Mouse (Mus musculus): ENCODE data around the gene Gm2007. TPM values are rescaled to one million over a fixed set of nuclear protein-coding genes. Genes with fewer than 3 reads are reported as not detected.
"Not testable (repeated sequence)": the region's sequence is repeated elsewhere in the genome, so short reads cannot be mapped to it uniquely, and the experiment has no call there.

Gm2007 gene
- total RNA-seq (2021), result not detected

DNA sequence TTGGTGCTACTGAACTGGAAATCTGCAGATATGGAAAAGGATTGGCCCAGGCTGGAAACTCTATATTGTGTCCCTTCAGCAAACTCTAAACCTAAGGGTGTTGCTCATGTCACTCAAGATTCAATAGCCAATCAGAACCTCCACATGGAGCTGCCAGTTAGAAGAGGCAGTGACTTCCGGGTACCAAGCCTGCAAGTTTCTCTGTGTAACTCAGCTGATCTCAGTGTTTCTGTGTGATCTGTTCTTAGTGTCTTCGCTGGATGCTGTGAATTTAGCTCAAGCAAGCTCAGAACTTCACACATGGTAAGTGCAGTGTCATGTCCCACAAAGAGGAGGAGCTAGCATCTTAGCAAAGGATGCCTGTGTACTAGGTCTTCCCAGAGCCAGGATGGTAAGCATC, at the start of gene Gm2007:
Gene Gm2007 (plus strand): TSS at position 301 of the 400 bp plus-strand sequence.
- not testable (repeated sequence) for DNase-seq

DNA sequence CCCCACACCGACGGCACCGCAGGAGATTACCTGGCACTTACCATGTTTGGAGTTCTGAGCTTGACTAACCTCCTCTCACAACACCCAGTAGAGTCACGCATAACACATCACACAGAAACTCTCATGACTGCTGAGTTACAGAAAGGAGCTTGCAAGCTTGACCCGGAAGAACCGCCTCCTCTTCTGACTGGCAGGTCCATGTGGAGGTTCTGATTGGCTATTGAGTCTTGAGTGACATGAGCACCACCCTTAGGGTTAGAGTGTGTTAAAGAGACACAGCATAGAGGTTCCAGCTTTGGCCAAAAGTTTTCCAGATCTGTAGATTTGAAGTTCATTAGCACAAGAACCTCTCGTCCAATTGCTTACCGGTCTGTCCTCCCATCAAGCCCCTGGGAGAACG, 37.8 kb upstream of the Gm2007 start, which contains the start of gene Zfp969:
Gene Zfp969 (minus strand): TSS at position 101 of the 400 bp plus-strand sequence.
- not testable (repeated sequence) for DNase-seq

DNA sequence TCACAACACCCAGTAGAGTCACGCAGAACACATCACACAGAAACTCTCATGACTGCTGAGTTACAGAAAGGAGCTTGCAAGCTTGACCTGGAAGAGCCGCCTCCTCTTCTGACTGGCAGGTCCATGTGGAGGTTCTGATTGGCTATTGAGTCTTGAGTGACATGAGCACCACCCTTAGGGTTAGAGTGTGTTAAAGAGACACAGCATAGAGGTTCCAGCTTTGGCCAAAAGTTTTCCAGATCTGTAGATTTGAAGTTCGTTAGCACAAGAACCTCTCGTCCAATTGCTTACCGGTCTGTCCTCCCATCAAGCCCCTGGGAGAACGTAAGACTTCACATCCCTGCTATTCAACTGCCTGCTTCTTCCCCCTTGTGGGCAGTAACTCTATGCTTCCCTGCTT, 59.7 kb downstream of the Gm2007 start, which contains the start of gene Gm14288:
Gene Gm14288 (minus strand): TSS at position 101 of the 400 bp plus-strand sequence.
- not testable (repeated sequence) for DNase-seq

Other genes starting within 250 kb of the Gm2007 start
- not detected for gene Gm11007, start 97.6 kb upstream of the Gm2007 start, total RNA-seq (2021)
- gene Zfp969, start 37.9 kb upstream of the Gm2007 start, total RNA-seq (2021), result 10 to 100 TPM; 11.3 to 12.4 TPM
- gene Gm14288, start 59.6 kb downstream of the Gm2007 start, total RNA-seq (2021), result 1 to 10 TPM in 1 of 2 experiments, under 1 TPM in 1; 0.27 to 6.9 TPM
- 10 to 100 TPM; 22.4 to 23.6 TPM for gene Gm6710, start 127.7 kb downstream of the Gm2007 start, total RNA-seq (2021)
- 1 to 10 TPM; 3.9 to 4.1 TPM for gene Zfp966, start 189.6 kb downstream of the Gm2007 start, total RNA-seq (2021)
- gene Gm2026, start 223.8 kb downstream of the Gm2007 start, total RNA-seq (2021), result 10 to 100 TPM; 17.1 to 18.9 TPM